Mouse (Mus musculus): ENCODE data around the gene Nos1ap.

GRCm38 (mm10) chr1:170380505-170380904 is 209.2 kb downstream of the Nos1ap start:
- TF ChIP-seq CTCF (conservative IDR thresholded peaks at IDR 0.05; ENCODE audit: insufficient read depth, insufficient read length, low read depth, low read length) = no peak
- TF ChIP-seq POLR2A (IDR thresholded peaks at IDR 0.05; ENCODE audit: low read depth, low read length) = no peak
